Mouse (Mus musculus) bone marrow, adult 2 months (tissue): Measurements from ENCODE around the gene Stmn3. TPM values are rescaled to one million over a fixed set of nuclear protein-coding genes. Genes with fewer than 3 reads are reported as not detected.

Source experiments
- H3K27ac ChIP-seq: fragments of 200-500 bp; 2 replicates; pipeline ENCODE4 v1.5.1; 2012; ENCODE audit warnings: low read depth, mild to moderate bottlenecking, control low read depth, inconsistent platforms, low read length; ENCODE audit not compliant: control insufficient read depth, poor library complexity, insufficient read depth
- H3K4me1 ChIP-seq: fragments of 200-500 bp; 2 replicates; pipeline ENCODE4 v1.6.1; 2011; ENCODE audit warnings: low read length; ENCODE audit not compliant: control insufficient read depth, insufficient read depth
- H3K4me3 ChIP-seq: fragments of 200-500 bp; replicated peaks from 2 replicates; pipeline ENCODE3; 2011; ENCODE audit warnings: mild to moderate bottlenecking, low read depth, low read length, control low read depth; ENCODE audit not compliant: control insufficient read depth
- CTCF ChIP-seq: fragments of 200-500 bp; IDR thresholded peaks from 2 replicates; pipeline ENCODE4 v1.5.1; 2011; ENCODE audit warnings: low read length, control low read depth; ENCODE audit not compliant: control insufficient read depth, insufficient read depth
- POLR2A ChIP-seq: fragments of 200-500 bp; IDR thresholded peaks from 2 replicates; pipeline ENCODE4 v1.6.1; 2011; ENCODE audit warnings: low read depth, mild to moderate bottlenecking, control low read depth, low read length, borderline replicate concordance; ENCODE audit not compliant: control insufficient read depth
- WGBS: fragments of 180-500 bp; shearing (Covaris S2); methylation state at CpG from one replicate; pipeline ENCODE4 v1.1.7; 2018; 5-methylcytosine and 5-hydroxymethylcytosine counted together
- polyA plus RNA-seq: library from polyadenylated mRNA; stranded (reverse); fragments of >200 nt; gene quantifications from 2 replicates; pipeline ENCODE4 v1.2.4, GENCODE M21; 2011; ENCODE audit warnings: low replicate concordance; ENCODE audit not compliant: missing spikeins, insufficient read depth, insufficient read length

The Stmn3 gene
- polyA plus RNA-seq, 1 experiment, result 2.7 TPM

GRCm38 (mm10) chr2:181274639-181275038 lies 39.7 kb downstream of the Stmn3 start:
- TF ChIP-seq CTCF (no peak), POLR2A (no peak)
- no peak overlapping the region for H3K4me3 ChIP-seq
- H3K4me1 ChIP-seq, result no peaks in the 10 kb centered on the region
- no peak overlapping the region for H3K27ac ChIP-seq
- WGBS, result 29% methylated on average over 4 of the region's 4 CpGs

GRCm38 (mm10) chr2:181273829-181274228 lies 40.5 kb downstream of the Stmn3 start:
- no peak overlapping the region for H3K4me3 ChIP-seq
- whole genome bisulfite sequencing, result 62% methylated on average over 2 of the region's 2 CpGs
- no peaks in the 10 kb centered on the region for H3K4me1 ChIP-seq
- H3K27ac ChIP-seq, result no peak overlapping the region
- no peak for TF ChIP-seq CTCF
- TF ChIP-seq POLR2A, result no peak

- H3K27ac ChIP-seq, result no peak overlapping the region
- no peaks in the 10 kb centered on the region for H3K4me1 ChIP-seq
- WGBS, result 88% methylated on average over 2 of the region's 2 CpGs
- no peak overlapping the region for H3K4me3 ChIP-seq
- TF ChIP-seq CTCF (no peak), POLR2A (no peak)
Measured at GRCm38 (mm10) chr2:181272092-181272491, 42.2 kb downstream of the Stmn3 start.

- no peak overlapping the region for H3K27ac ChIP-seq
- no peak overlapping the region for H3K4me3 ChIP-seq
- TF ChIP-seq CTCF (no peak), POLR2A (no peak)
- WGBS, result 94% methylated on average over 2 of the region's 2 CpGs
- H3K4me1 ChIP-seq, result no peaks in the 10 kb centered on the region
Measured at GRCm38 (mm10) chr2:181266839-181267238, 47.5 kb downstream of the Stmn3 start.

Other genes starting within 250 kb of the Stmn3 start
- gene Kcnq2, start 179.2 kb downstream of the Stmn3 start, polyA plus RNA-seq, result not detected in 2 replicates
- gene Eef1a2, start 157.5 kb downstream of the Stmn3 start, polyA plus RNA-seq, result 0.47 and 0.97 TPM in 2 replicates
- gene Ppdpf, start 127.3 kb downstream of the Stmn3 start, polyA plus RNA-seq, result 43.8 and 59.8 TPM in 2 replicates
- gene Ptk6, start 111.7 kb downstream of the Stmn3 start, polyA plus RNA-seq, result not detected in 2 replicates
- not detected in 2 replicates for gene Srms, start 101.3 kb downstream of the Stmn3 start, polyA plus RNA-seq
- gene Fndc11, start 94.5 kb downstream of the Stmn3 start, polyA plus RNA-seq, result not detected in 2 replicates
- 11.2 and 29.3 TPM in 2 replicates for gene Helz2, start 72.5 kb downstream of the Stmn3 start, polyA plus RNA-seq
- gene Gmeb2, start 26.5 kb downstream of the Stmn3 start, polyA plus RNA-seq, result 18.5 and 28.7 TPM in 2 replicates
- gene Rtel1, start 5.2 kb upstream of the Stmn3 start, polyA plus RNA-seq, result 44.7 and 86.6 TPM in 2 replicates
- 10.8 and 30.8 TPM in 2 replicates for gene Zgpat, start 50.4 kb upstream of the Stmn3 start, polyA plus RNA-seq
- 25.1 and 48.4 TPM in 2 replicates for gene Arfrp1, start 50.9 kb upstream of the Stmn3 start, polyA plus RNA-seq
- gene Lime1, start 65.6 kb upstream of the Stmn3 start, polyA plus RNA-seq, result 37.9 and 47.7 TPM in 2 replicates
- gene Zbtb46, start 144.9 kb upstream of the Stmn3 start, polyA plus RNA-seq, result 5.2 and 9.7 TPM in 2 replicates
- gene Abhd16b, start 178.7 kb upstream of the Stmn3 start, polyA plus RNA-seq, result not detected in 2 replicates
- 27.0 and 32.9 TPM in 2 replicates for gene Tpd52l2, start 182.6 kb upstream of the Stmn3 start, polyA plus RNA-seq
- 24.4 and 43.8 TPM in 2 replicates for gene Dnajc5, start 206.0 kb upstream of the Stmn3 start, polyA plus RNA-seq